ENCODE assay signal across 25 mouse cellular contexts in genomic region chr11:89672510-89673085, GRCm38 (mm10).
A peak's percentile ranks its signal among the peaks of the same experiment; 100 is the strongest.
DNase-seq lines count a peak whose midpoint lies in the region; ATAC-seq and TF ChIP-seq lines count a peak whose summit lies in the region.
"Had no signal": no experiment of that assay in that cellular context is flagged by ENCODE, and none has a peak within 500 bp of the region (broad histone marks: within the 10 kb centered on the region; RNA-seq: fewer than 3 reads in every experiment).

No protein-coding gene starts in this region.

- TF ChIP-seq POLR2A in lung, adult 2 months (IDR thresholded peaks at IDR 0.05; ENCODE audit: borderline replicate concordance, extremely low read depth, low read depth, low read length): no peak
- TF ChIP-seq POLR2A in embryonic fibroblast, embryonic 13.5 days (IDR thresholded peaks at IDR 0.05; ENCODE audit: low read depth, low read length): no peak

- H3K9ac ChIP-seq in kidney, postnatal 0 days (ENCODE audit: low read depth, low read length): no peak overlapping the region
- H3K9ac ChIP-seq: embryonic facial prominence, embryonic 12.5 days; hindbrain, embryonic 14.5 days; liver, embryonic 15.5 days; midbrain, embryonic 15.5 days; neural tube, embryonic 12.5 days had no signal

- WGBS in kidney, postnatal 0 days: 51% methylated on average over 3 of the region's 3 CpGs
- WGBS in lung, adult 2 months: 58% methylated on average over 3 of the region's 3 CpGs

- TF ChIP-seq CTCF in kidney, postnatal 0 days (IDR thresholded peaks at IDR 0.05; ENCODE audit: low read depth): no peak
- no peak for TF ChIP-seq CTCF in lung, adult 2 months (IDR thresholded peaks at IDR 0.05; ENCODE audit: insufficient read depth, low read length)
- TF ChIP-seq CTCF in embryonic fibroblast, embryonic 13.5 days (IDR thresholded peaks at IDR 0.05; ENCODE audit: borderline replicate concordance, insufficient read depth, low read length): no peak

- no peaks in the 10 kb centered on the region for H3K4me1 ChIP-seq in kidney, postnatal 0 days (replicated peaks; ENCODE audit: insufficient read depth, low read length)
- peaks cover 4% of the 10 kb centered on the region; the same call in 1 of the 2 replicates for H3K4me1 ChIP-seq in lung, adult 2 months (ENCODE audit: control insufficient read depth, insufficient read depth, low read length)
- peaks cover 5% of the 10 kb centered on the region; the same call in 1 of the 2 replicates for H3K4me1 ChIP-seq in embryonic fibroblast, embryonic 13.5 days (ENCODE audit: control insufficient read depth, insufficient read depth, low read length)
- H3K4me1 ChIP-seq: liver, embryonic 15.5 days; midbrain, embryonic 15.5 days had no signal

- peak; percentile 21 for DNase-seq in kidney, postnatal 0 days (ENCODE audit: low spot score)
- no peak for DNase-seq in kidney, postnatal 36 days
- DNase-seq in lung, postnatal 10 days: peak; percentile 6
- no peak for DNase-seq in lung, adult 2 months
- no peak for DNase-seq in testis, postnatal 10 days (ENCODE audit: low spot score)
- DNase-seq: adrenal gland, postnatal 14 days; B cell, adult 2 months; cerebellum, adult 2 months; cerebellum, postnatal 25 days; heart, postnatal 4 days; kidney, adult 9 months; kidney, postnatal 4 days; liver; right cerebral cortex, postnatal 14 days; spleen, adult 18-20 months had no signal

- no peaks in the 10 kb centered on the region for H3K9me3 ChIP-seq in kidney, postnatal 0 days (replicated peaks; ENCODE audit: low read length)
- H3K9me3 ChIP-seq: embryonic facial prominence, embryonic 12.5 days; heart, embryonic 10.5 days; liver, embryonic 15.5 days; midbrain, embryonic 15.5 days; neural tube, embryonic 12.5 days had no signal

- H3K36me3 ChIP-seq in kidney, postnatal 0 days (ENCODE audit: insufficient read depth, low read length): no peaks in the 10 kb centered on the region
- H3K36me3 ChIP-seq: embryonic facial prominence, embryonic 12.5 days; heart, embryonic 10.5 days; liver, embryonic 15.5 days; midbrain, embryonic 15.5 days; neural tube, embryonic 12.5 days had no signal

- no peaks in the 10 kb centered on the region for H3K27me3 ChIP-seq in kidney, postnatal 0 days (ENCODE audit: insufficient read depth, low read length)
- H3K27me3 ChIP-seq: embryonic facial prominence, embryonic 12.5 days; liver, embryonic 15.5 days; midbrain, embryonic 15.5 days; neural tube, embryonic 12.5 days had no signal

- no peak overlapping the region for H3K4me2 ChIP-seq in kidney, postnatal 0 days (ENCODE audit: low read length)
- H3K4me2 ChIP-seq: embryonic facial prominence, embryonic 12.5 days; hindbrain, embryonic 14.5 days; liver, embryonic 15.5 days; midbrain, embryonic 15.5 days; neural tube, embryonic 12.5 days had no signal

- no peak overlapping the region for H3K27ac ChIP-seq in kidney, postnatal 0 days
- H3K27ac ChIP-seq in embryonic fibroblast, embryonic 13.5 days (ENCODE audit: insufficient read depth, low read length): peak overlapping the region; percentile 80
- H3K27ac ChIP-seq: heart, embryonic 10.5 days; hindbrain, embryonic 14.5 days; liver, embryonic 15.5 days; midbrain, embryonic 15.5 days; neural tube, embryonic 12.5 days had no signal

- no peak for ATAC-seq in kidney, postnatal 0 days (replicated peaks; ENCODE audit: low FRiP score, low read depth)
- ATAC-seq in megakaryocyte-erythroid progenitor cell, adult 5-6 weeks (replicated peaks; ENCODE audit: low FRiP score, low TSS enrichment, poor library complexity, severe bottlenecking): no peak
- ATAC-seq: forebrain, embryonic 14.5 days; inflammation-experienced regulatory T-cells, adult 6 months; midbrain, embryonic 15.5 days had no signal

- H3K4me3 ChIP-seq in kidney, postnatal 0 days (replicated peaks; ENCODE audit: low read depth, low read length): no peak overlapping the region
- H3K4me3 ChIP-seq in lung, adult 2 months (replicated peaks; ENCODE audit: extremely low read depth, low read depth, low read length): no peak overlapping the region
- H3K4me3 ChIP-seq in embryonic fibroblast, embryonic 13.5 days (ENCODE audit: insufficient read depth, low read length): no peak overlapping the region
- H3K4me3 ChIP-seq: embryonic facial prominence, embryonic 12.5 days; heart, embryonic 10.5 days; liver, embryonic 15.5 days; midbrain, embryonic 15.5 days; neural tube, embryonic 12.5 days had no signal

Comparison
In these comparisons a context has a peak if more than half of its experiments do, and no peak if none do; other contexts are left out.
1. DNase-seq: peak in kidney, postnatal 0 days (single experiment) and lung, postnatal 10 days (single experiment); none in kidney, postnatal 36 days (0 of 2), lung, adult 2 months (single experiment) and testis, postnatal 10 days (single experiment).